Mouse (Mus musculus) liver, postnatal 0 days (tissue): ENCODE measurements at regions not wholly inside any gene's neighbourhood (a gene's known extent, or its start where the extent isn't known, plus 50 kb on each side); places are given as distances from the start of the nearest gene placed in this dataset.

Experiments
- CTCF ChIP-seq: sonication (generic); IDR thresholded peaks from 2 replicates; pipeline ENCODE4 v1.5.1; 2016; ENCODE audit warnings: antibody characterized with exemption, low read depth
- EP300 ChIP-seq: IDR thresholded peaks from 2 replicates; pipeline ENCODE4 v1.6.1; 2016; ENCODE audit warnings: antibody characterized with exemption, low read depth, mild to moderate bottlenecking

DNA sequence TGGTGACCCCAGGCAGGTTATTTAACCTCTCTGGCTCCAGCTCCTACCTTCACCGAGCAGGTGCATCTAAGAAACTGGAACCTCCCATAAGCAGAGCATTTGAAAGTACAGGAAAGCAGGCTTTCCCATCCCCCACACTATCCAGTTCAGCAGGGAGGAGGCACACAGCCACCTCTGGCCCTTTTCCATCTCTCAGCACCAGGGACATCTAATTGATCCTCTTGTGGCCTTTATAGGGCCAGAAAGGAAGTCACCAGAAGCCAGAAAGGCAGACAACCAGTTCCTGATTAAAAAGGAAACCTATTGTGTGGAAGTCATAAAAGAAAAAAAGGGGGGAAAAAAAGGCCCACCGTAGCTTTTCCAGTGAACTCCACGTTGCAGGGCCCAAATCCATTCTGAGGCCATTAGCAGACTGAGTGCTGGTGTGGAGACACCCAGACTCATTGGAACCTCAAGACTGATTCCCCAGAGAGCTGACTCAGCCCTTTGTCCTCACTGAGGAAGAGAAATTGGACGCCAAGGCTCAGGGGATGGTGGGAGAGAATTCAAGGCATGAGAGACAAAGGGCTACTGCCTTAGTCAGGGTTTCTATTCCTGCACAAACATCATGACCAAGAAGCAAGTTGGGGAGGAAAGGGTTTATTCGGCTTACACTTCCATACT lies 163.2 kb upstream of the Zmiz1 start:
- TF ChIP-seq CTCF, result no peak
- no peak for TF ChIP-seq EP300
